Mouse (Mus musculus) heart, postnatal 0 days (tissue): ENCODE data around the gene St14. TPM values are rescaled to one million over a fixed set of nuclear protein-coding genes. Genes with fewer than 3 reads are reported as not detected.

ENCODE experiments used
- ATAC-seq: fragments of 200-750 bp; cut with Nextera tagmentation; 2 replicates; pipeline ENCODE4 v1.8.0; 2017; ENCODE audit warnings: low read depth, moderate number of reproducible peaks, moderate library complexity; ENCODE audit not compliant: insufficient read depth
- DNase-seq: peaks from one replicate; pipeline ENCODE4 v3.0.0-alpha.2; 2016; ENCODE audit warnings: low spot score
- H3K27ac ChIP-seq: fragments of 300-500 bp; sonication (generic); 2 replicates; pipeline ENCODE4 v1.5.1; 2014; ENCODE audit warnings: low read depth, mild to moderate bottlenecking
- H3K27me3 ChIP-seq: fragments of 300-500 bp; sonication (generic); 2 replicates; pipeline ENCODE4 v1.6.1; 2014; ENCODE audit warnings: low read length, mixed read lengths; ENCODE audit not compliant: control insufficient read depth, insufficient read depth
- H3K36me3 ChIP-seq: fragments of 300-500 bp; sonication (generic); replicated peaks from 2 replicates; pipeline ENCODE4 v1.6.1; 2014; ENCODE audit warnings: low read length, mixed read lengths; ENCODE audit not compliant: control insufficient read depth, insufficient read depth
- H3K4me1 ChIP-seq: fragments of 300-500 bp; sonication (generic); 2 replicates; pipeline ENCODE4 v1.6.1; 2014; ENCODE audit warnings: antibody characterized with exemption; ENCODE audit not compliant: control insufficient read depth, insufficient read depth
- H3K4me2 ChIP-seq: fragments of 300-500 bp; sonication (generic); 2 replicates; pipeline ENCODE4 v1.6.1; 2014; ENCODE audit warnings: low read depth, mild to moderate bottlenecking, low read length, moderate library complexity
- H3K4me3 ChIP-seq: fragments of 300-500 bp; sonication (generic); 2 replicates; pipeline ENCODE4 v1.5.1; 2014; ENCODE audit warnings: low read depth, low read length
- H3K9ac ChIP-seq: fragments of 300-500 bp; sonication (generic); replicated peaks from 2 replicates; pipeline ENCODE4 v1.6.1; 2014; ENCODE audit warnings: low read depth, low read length, mixed read lengths
- H3K9me3 ChIP-seq: fragments of 300-500 bp; sonication (generic); replicated peaks from 2 replicates; pipeline ENCODE4 v1.6.1; 2016; ENCODE audit warnings: low read length; ENCODE audit not compliant: control insufficient read depth
- CTCF ChIP-seq: IDR thresholded peaks from 2 replicates; pipeline ENCODE4 v1.5.1; 2016; ENCODE audit warnings: antibody characterized with exemption, control low read depth, low read depth
- EP300 ChIP-seq: IDR thresholded peaks from 2 replicates; pipeline ENCODE4 v1.6.1; 2016; ENCODE audit warnings: antibody characterized with exemption, low read depth
- WGBS: fragments of 180-500 bp; shearing (Covaris S2); extraction: QIAGEN DNeasy Blood & Tissue Kit; methylation state at CpG from one replicate; pipeline ENCODE4 v1.1.7; 2014; 5-methylcytosine and 5-hydroxymethylcytosine counted together
- polyA plus RNA-seq: library from polyadenylated mRNA; unstranded; fragments of >200 nt; fragmentation: Nextera tagmentation; extraction: Ambion mirVana; gene quantifications from 2 replicates; pipeline ENCODE4 v1.2.1, GENCODE M21; 2015
- total RNA-seq: library from RNA; depleted of rRNA; stranded (reverse); fragments of >200 nt; gene quantifications from 2 replicates; pipeline ENCODE4 v1.2.3, GENCODE M21; 2014; ENCODE audit warnings: low replicate concordance

The St14 gene
- total and polyA plus RNA-seq, 2 experiments from 2014 or later, result 0.23 to 3.3 TPM

- peak overlapping the region; percentile 48 for H3K4me3 ChIP-seq
- ATAC-seq (peak; percentile 47; the same call in 1 of the 2 replicates), DNase-seq (peak; percentile 25)
- H3K4me1 ChIP-seq, result peaks cover 11% of the 10 kb centered on the region; the same call in 1 of the 2 replicates
- WGBS, result 12% methylated on average over 26 of the region's 26 CpGs
- H3K27ac ChIP-seq, result no peak overlapping the region
- no peaks in the 10 kb centered on the region for H3K36me3 ChIP-seq
- H3K9me3 ChIP-seq, result no peaks in the 10 kb centered on the region
- 0 out of 2 replicates have a peak overlapping the region, but pooled peaks have one; percentile 43 for H3K9ac ChIP-seq
- H3K27me3 ChIP-seq, result peaks cover 57% of the 10 kb centered on the region
- H3K4me2 ChIP-seq, result peak overlapping the region; percentile 84
- TF ChIP-seq CTCF, result no peak
- no peak for TF ChIP-seq EP300
Observed at GRCm38 (mm10) chr9:31130357-31131204, 1.1 kb downstream of the St14 start.

GRCm38 (mm10) chr9:31129956-31130355 lies 1.7 kb downstream of the St14 start:
- peak overlapping the region; percentile 48 for H3K4me3 ChIP-seq

GRCm38 (mm10) chr9:31127876-31128465 lies 3.7 kb downstream of the St14 start:
- DNase-seq (no peak), ATAC-seq (no peak)
- Histone ChIP-seq H3K4me3 (no peak overlapping the region), H3K4me2 (no peak overlapping the region), H3K27ac (no peak overlapping the region), H3K9me3 (no peaks in the 10 kb centered on the region), H3K36me3 (no peaks in the 10 kb centered on the region), H3K9ac (no peak overlapping the region), H3K4me1 (peaks cover 11% of the 10 kb centered on the region; the same call in 1 of the 2 replicates), H3K27me3 (peaks cover 45% of the 10 kb centered on the region)
- WGBS, result 49% methylated on average over 12 of the region's 12 CpGs
- TF ChIP-seq CTCF (no peak), EP300 (no peak)

More at GRCm38 (mm10) chr9:31129956-31130355, 1.7 kb downstream of the St14 start:
- no peak for TF ChIP-seq EP300
- no peak overlapping the region for H3K9ac ChIP-seq
- H3K27me3 ChIP-seq, result peaks cover 57% of the 10 kb centered on the region
- H3K9me3 ChIP-seq, result no peaks in the 10 kb centered on the region
- no peak for ATAC-seq
- H3K27ac ChIP-seq, result no peak overlapping the region
- no peak for DNase-seq
- no peaks in the 10 kb centered on the region for H3K36me3 ChIP-seq
- 63% methylated on average over 8 of the region's 8 CpGs for WGBS
- peak overlapping the region; percentile 84 for H3K4me2 ChIP-seq
- peaks cover 11% of the 10 kb centered on the region; the same call in 1 of the 2 replicates for H3K4me1 ChIP-seq

GRCm38 (mm10) chr9:31126079-31126478 lies 5.6 kb downstream of the St14 start:
- H3K4me3 ChIP-seq, result no peak overlapping the region
- no peaks in the 10 kb centered on the region for H3K36me3 ChIP-seq
- 0 out of 2 replicates have a peak, but pooled peaks cover 10% of the 10 kb centered on the region for H3K4me1 ChIP-seq
- no peaks in the 10 kb centered on the region for H3K9me3 ChIP-seq
- WGBS, result 80% methylated on average over 7 of the region's 7 CpGs
- peaks cover 27% of the 10 kb centered on the region for H3K27me3 ChIP-seq
- TF ChIP-seq EP300 (no peak), CTCF (no peak)
- no peak overlapping the region for H3K9ac ChIP-seq
- no peak overlapping the region for H3K4me2 ChIP-seq
- ATAC-seq, result no peak
- DNase-seq, result no peak
- H3K27ac ChIP-seq, result no peak overlapping the region

- Histone ChIP-seq H3K4me2 (no peak overlapping the region), H3K27me3 (no peaks in the 10 kb centered on the region), H3K9ac (no peak overlapping the region), H3K27ac (no peak overlapping the region), H3K4me1 (peaks cover 19% of the 10 kb centered on the region), H3K4me3 (no peak overlapping the region), H3K9me3 (no peaks in the 10 kb centered on the region), H3K36me3 (no peaks in the 10 kb centered on the region)
- DNase-seq, result no peak
- no peak for ATAC-seq
- WGBS, result 85% methylated on average over 13 of the region's 13 CpGs
- no peak for TF ChIP-seq EP300
- TF ChIP-seq CTCF, result no peak
Observed at GRCm38 (mm10) chr9:31122464-31123030, 9.1 kb downstream of the St14 start.
